Mouse (Mus musculus): Measurements from ENCODE around the gene Tmem38b.

- TF ChIP-seq CTCF (IDR thresholded peaks at IDR 0.05), result no peak
- TF ChIP-seq POLR2A (IDR thresholded peaks at IDR 0.05; ENCODE audit: insufficient read depth, low read depth, low read length), result no peak
- no peak for TF ChIP-seq EP300 (IDR thresholded peaks at IDR 0.05; ENCODE audit: insufficient read depth, low read depth, low read length)
Observed at GRCm38 (mm10) chr4:53840158-53840870, 14.5 kb downstream of the Tmem38b start.

Measured in heart, adult 2 months (tissue).